Comparison of ENCODE assay signal across 9 mouse cellular contexts in genomic region chr10:20405471-20405870, GRCm38 (mm10). TPM values are rescaled to one million over a fixed set of nuclear protein-coding genes. Genes with fewer than 3 reads are reported as not detected.
DNase-seq lines count a peak whose midpoint lies in the region; ATAC-seq and TF ChIP-seq lines count a peak whose summit lies in the region.
"Had no signal": no experiment of that assay in that cellular context is flagged by ENCODE, and none has a peak within 500 bp of the region (broad histone marks: within the 10 kb centered on the region; RNA-seq: fewer than 3 reads in every experiment).

No protein-coding gene starts in this region.

- ATAC-seq in liver, embryonic 11.5 days (replicated peaks; ENCODE audit: low FRiP score), result no peak
- no peak for ATAC-seq in embryonic facial prominence, embryonic 11.5 days (replicated peaks; ENCODE audit: insufficient number of reproducible peaks, low FRiP score, low TSS enrichment, low read depth)
- ATAC-seq in hindbrain, postnatal 0 days, result peak; percentile 88
- peak; percentile 88 for ATAC-seq in midbrain, embryonic 16.5 days
- no peak for ATAC-seq in erythroid progenitor cell, adult 5-6 weeks (replicated peaks; ENCODE audit: low FRiP score, poor library complexity, severe bottlenecking)

- intact Hi-C loops in left cerebral cortex, postnatal 14 days (cut with DNase I), result loop anchor here (5.0 kb wide), 1 partner anchor 522 kb away; no protein-coding TSS in a partner anchor

- peak; percentile 96 for TF ChIP-seq CTCF in hindbrain, postnatal 0 days (IDR thresholded peaks at IDR 0.05; ENCODE audit: low read depth)

- no peaks in the 10 kb centered on the region for H3K4me1 ChIP-seq in liver, embryonic 11.5 days (replicated peaks; ENCODE audit: control insufficient read depth, insufficient read depth, low read length)
- no peaks in the 10 kb centered on the region for H3K4me1 ChIP-seq in embryonic facial prominence, embryonic 11.5 days (ENCODE audit: control insufficient read depth, insufficient read depth, low read length)
- H3K4me1 ChIP-seq in hindbrain, postnatal 0 days (ENCODE audit: insufficient read depth, low read length), result no peaks in the 10 kb centered on the region
- H3K4me1 ChIP-seq in midbrain, embryonic 16.5 days (ENCODE audit: control insufficient read depth, insufficient read depth, low read length), result no peaks in the 10 kb centered on the region
- H3K4me1 ChIP-seq: embryonic facial prominence, embryonic 12.5 days had no signal

- DNase-seq in liver, result peak; percentile 23
- no peak for DNase-seq in liver, embryonic 11.5 days (ENCODE audit: low spot score)
- peak; percentile 58 for DNase-seq in NIH3T3 (ENCODE audit: low read depth)
- DNase-seq in embryonic facial prominence, embryonic 11.5 days (ENCODE audit: low spot score), result peak; percentile 72
- peak; percentile 80 for DNase-seq in hindbrain, postnatal 0 days (ENCODE audit: low spot score)
- peak; percentile 34 to 50 for DNase-seq in left cerebral cortex, postnatal 14 days (ENCODE audit: low spot score in 2 of 2)

- 90% methylated on average over 2 of the region's 2 CpGs for WGBS in liver, embryonic 11.5 days
- WGBS in embryonic facial prominence, embryonic 11.5 days, result 90% methylated on average over 2 of the region's 2 CpGs
- WGBS in hindbrain, postnatal 0 days, result 89% methylated on average over 2 of the region's 2 CpGs
- 91% methylated on average over 2 of the region's 2 CpGs for WGBS in midbrain, embryonic 16.5 days

- no peaks in the 10 kb centered on the region for H3K27me3 ChIP-seq in liver, embryonic 11.5 days (replicated peaks; ENCODE audit: control insufficient read depth, insufficient read depth, low read length)
- H3K27me3 ChIP-seq in embryonic facial prominence, embryonic 11.5 days (ENCODE audit: control insufficient read depth, insufficient read depth, low read length), result no peaks in the 10 kb centered on the region
- no peaks in the 10 kb centered on the region for H3K27me3 ChIP-seq in hindbrain, postnatal 0 days (ENCODE audit: insufficient read depth, low read length)
- H3K27me3 ChIP-seq in midbrain, embryonic 16.5 days (ENCODE audit: control insufficient read depth, insufficient read depth, low read depth, low read length), result no peaks in the 10 kb centered on the region
- H3K27me3 ChIP-seq: embryonic facial prominence, embryonic 12.5 days had no signal

- no peaks in the 10 kb centered on the region for H3K36me3 ChIP-seq in liver, embryonic 11.5 days (ENCODE audit: control insufficient read depth, insufficient read depth, low read length)
- H3K36me3 ChIP-seq in embryonic facial prominence, embryonic 11.5 days (replicated peaks; ENCODE audit: control insufficient read depth, insufficient read depth, low read depth, low read length), result no peaks in the 10 kb centered on the region
- H3K36me3 ChIP-seq in hindbrain, postnatal 0 days (ENCODE audit: insufficient read depth, low read length), result no peaks in the 10 kb centered on the region
- no peaks in the 10 kb centered on the region for H3K36me3 ChIP-seq in midbrain, embryonic 16.5 days (ENCODE audit: control insufficient read depth, insufficient read depth, low read length)
- H3K36me3 ChIP-seq: embryonic facial prominence, embryonic 12.5 days had no signal

- no peaks in the 10 kb centered on the region for H3K9me3 ChIP-seq in liver, embryonic 11.5 days (ENCODE audit: control insufficient read depth, low read length)
- no peaks in the 10 kb centered on the region for H3K9me3 ChIP-seq in embryonic facial prominence, embryonic 11.5 days (replicated peaks; ENCODE audit: control insufficient read depth, low read length)
- H3K9me3 ChIP-seq in hindbrain, postnatal 0 days (ENCODE audit: low read length), result no peaks in the 10 kb centered on the region
- H3K9me3 ChIP-seq in midbrain, embryonic 16.5 days (replicated peaks; ENCODE audit: control insufficient read depth, low read length, poor library complexity, severe bottlenecking), result no peaks in the 10 kb centered on the region
- H3K9me3 ChIP-seq: embryonic facial prominence, embryonic 12.5 days had no signal

- H3K9ac ChIP-seq in liver, embryonic 11.5 days (ENCODE audit: low read depth, low read length), result no peak overlapping the region
- H3K9ac ChIP-seq in embryonic facial prominence, embryonic 11.5 days (replicated peaks; ENCODE audit: low read length), result no peak overlapping the region
- H3K9ac ChIP-seq in hindbrain, postnatal 0 days (replicated peaks; ENCODE audit: low read length), result no peak overlapping the region
- H3K9ac ChIP-seq in midbrain, embryonic 16.5 days (ENCODE audit: low read depth, low read length), result no peak overlapping the region
- H3K9ac ChIP-seq: embryonic facial prominence, embryonic 12.5 days had no signal

- no peak overlapping the region for H3K4me3 ChIP-seq in liver, embryonic 11.5 days (ENCODE audit: low read depth, low read length)
- no peak overlapping the region for H3K4me3 ChIP-seq in embryonic facial prominence, embryonic 11.5 days (ENCODE audit: low read depth, low read length)
- no peak overlapping the region for H3K4me3 ChIP-seq in hindbrain, postnatal 0 days (ENCODE audit: low read length)
- H3K4me3 ChIP-seq in midbrain, embryonic 16.5 days (ENCODE audit: low read depth, low read length), result no peak overlapping the region
- H3K4me3 ChIP-seq: embryonic facial prominence, embryonic 12.5 days had no signal

- H3K4me2 ChIP-seq in liver, embryonic 11.5 days, result no peak overlapping the region
- H3K4me2 ChIP-seq in embryonic facial prominence, embryonic 11.5 days (ENCODE audit: low read depth, low read length), result no peak overlapping the region
- no peak overlapping the region for H3K4me2 ChIP-seq in hindbrain, postnatal 0 days (ENCODE audit: low read depth, low read length)
- no peak overlapping the region for H3K4me2 ChIP-seq in midbrain, embryonic 16.5 days (ENCODE audit: low read length)
- H3K4me2 ChIP-seq: embryonic facial prominence, embryonic 12.5 days had no signal

- H3K27ac ChIP-seq in liver, embryonic 11.5 days (ENCODE audit: low read depth, low read length), result no peak overlapping the region
- no peak overlapping the region for H3K27ac ChIP-seq in embryonic facial prominence, embryonic 11.5 days (replicated peaks; ENCODE audit: low read depth, low read length)
- H3K27ac ChIP-seq in hindbrain, postnatal 0 days, result no peak overlapping the region
- H3K27ac ChIP-seq in midbrain, embryonic 16.5 days (ENCODE audit: low read length), result no peak overlapping the region
- H3K27ac ChIP-seq: embryonic facial prominence, embryonic 12.5 days had no signal

RNA-seq across cellular contexts. Expression of gene Mtfr2, which starts 57.9 kb away (rescaled TPM):
- 3.0 and 4.1 TPM in 2 replicates for polyA plus RNA-seq in liver, embryonic 11.5 days (2014; fragmentation: Nextera tagmentation; extraction: Ambion mirVana)
- polyA plus RNA-seq in embryonic facial prominence, embryonic 11.5 days (2014; fragmentation: Nextera tagmentation; extraction: Ambion mirVana), result 1.4 and 3.7 TPM in 2 replicates
- total RNA-seq in hindbrain, postnatal 0 days (2014; rRNA removed), result 0.43 TPM in 1 of 2 replicates, not detected in the other
- polyA plus RNA-seq in hindbrain, postnatal 0 days (2015; fragmentation: Nextera tagmentation; extraction: Ambion mirVana), result 0.30 and 0.47 TPM in 2 replicates
- under 1 TPM; 0.36 to 0.55 TPM for total RNA-seq in left cerebral cortex, postnatal 14 days (2021)
- polyA plus RNA-seq in midbrain, embryonic 16.5 days (2015; fragmentation: Nextera tagmentation; extraction: Ambion mirVana), result 0.18 and 0.67 TPM in 2 replicates
- 42.3 and 46.5 TPM in 2 replicates for total RNA-seq in erythroid progenitor cell, adult 5-6 weeks (2015; ENCODE audit: low replicate concordance)
- total RNA-seq in erythroid progenitor cell, adult 5-6 weeks (2017; ENCODE audit: low replicate concordance), result 16.0 and 24.5 TPM in 2 replicates

Comparison
In these comparisons a context has a peak if more than half of its experiments do, and no peak if none do; other contexts are left out.
1. ATAC-seq: peak in hindbrain, postnatal 0 days (single experiment) and midbrain, embryonic 16.5 days (single experiment); none in liver, embryonic 11.5 days (single experiment), embryonic facial prominence, embryonic 11.5 days (single experiment) and erythroid progenitor cell, adult 5-6 weeks (single experiment).